Mouse (Mus musculus): ENCODE measurements around the gene Pten. TPM values are rescaled to one million over a fixed set of nuclear protein-coding genes. Genes with fewer than 3 reads are reported as not detected.
"Not testable (repeated sequence)": the region's sequence is repeated elsewhere in the genome, so short reads cannot be mapped to it uniquely, and the experiment has no call there.

Gene Pten
- polyA plus RNA-seq, 1 experiment from 2014 or later, result 13.2 TPM

DNA sequence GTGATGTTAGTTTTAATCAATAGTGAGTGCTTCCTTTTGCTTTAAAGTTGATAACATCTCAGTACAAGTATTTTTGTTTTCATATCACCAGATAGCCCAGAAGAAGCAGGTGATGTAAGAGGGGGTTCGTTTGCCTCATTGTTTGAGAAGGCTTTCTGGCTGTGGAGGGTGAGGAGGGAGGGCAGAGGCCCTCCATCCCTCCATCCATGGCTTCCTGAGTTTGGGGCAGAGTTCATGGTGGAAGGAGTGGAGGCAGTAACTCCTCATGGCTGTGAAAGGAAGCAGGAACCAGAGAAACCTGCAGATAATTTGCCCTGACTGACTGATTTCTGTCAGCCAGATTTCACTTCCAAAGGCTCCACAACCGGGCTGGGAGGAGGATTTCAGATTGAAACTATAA, 21.1 kb downstream of the Pten start:
- H3K9ac ChIP-seq (ENCODE audit: low read depth, low read length), result 0 out of 2 replicates have a peak overlapping the region, but pooled peaks have one; percentile 22
- 33% methylated on average over 2 of the region's 2 CpGs for WGBS
- TF ChIP-seq CTCF (IDR thresholded peaks at IDR 0.05; ENCODE audit: low read depth), result no peak
- H3K9me3 ChIP-seq (ENCODE audit: control insufficient read depth), result no peaks in the 10 kb centered on the region
- H3K4me2 ChIP-seq (replicated peaks; ENCODE audit: low read depth), result no peak overlapping the region
- 0 out of 2 replicates have a peak, but pooled peaks cover 4% of the 10 kb centered on the region for H3K4me1 ChIP-seq (replicated peaks; ENCODE audit: control insufficient read depth, insufficient read depth, low read length)
- no peak overlapping the region for H3K4me3 ChIP-seq (ENCODE audit: low read depth, low read length)
- H3K36me3 ChIP-seq (ENCODE audit: control insufficient read depth, insufficient read depth), result 0 out of 2 replicates have a peak, but pooled peaks cover 3% of the 10 kb centered on the region
- H3K27ac ChIP-seq (ENCODE audit: low read depth, low read length), result no peak overlapping the region
- no peaks in the 10 kb centered on the region for H3K27me3 ChIP-seq (replicated peaks; ENCODE audit: control insufficient read depth, insufficient read depth, low read length)
- ATAC-seq, result no peak

DNA sequence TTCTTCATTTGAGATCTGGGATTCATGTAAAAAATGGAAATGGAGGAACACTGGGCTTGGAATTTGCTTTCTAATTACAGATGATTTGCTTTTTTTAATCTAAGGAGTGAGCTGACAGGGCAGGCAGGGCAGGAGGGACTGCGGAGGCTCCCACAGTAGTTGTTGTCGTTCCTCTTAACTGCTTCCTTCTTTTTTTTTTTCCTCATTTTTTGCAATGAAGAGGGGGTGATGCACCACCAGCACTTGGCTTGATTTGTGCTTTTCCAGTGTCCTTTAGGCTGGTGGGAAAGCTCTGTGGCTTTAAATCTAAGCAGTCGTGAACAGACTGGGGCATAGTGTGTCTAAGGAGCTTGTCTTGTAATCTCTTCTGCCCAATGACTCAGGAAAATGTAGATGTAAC, 21.8 kb downstream of the Pten start:
- H3K27me3 ChIP-seq (replicated peaks; ENCODE audit: control insufficient read depth, insufficient read depth, low read length), result no peaks in the 10 kb centered on the region
- H3K9me3 ChIP-seq (ENCODE audit: control insufficient read depth), result no peaks in the 10 kb centered on the region
- H3K36me3 ChIP-seq (ENCODE audit: control insufficient read depth, insufficient read depth), result 0 out of 2 replicates have a peak, but pooled peaks cover 3% of the 10 kb centered on the region
- TF ChIP-seq CTCF (IDR thresholded peaks at IDR 0.05; ENCODE audit: low read depth), result no peak
- 0 out of 2 replicates have a peak, but pooled peaks cover 4% of the 10 kb centered on the region for H3K4me1 ChIP-seq (replicated peaks; ENCODE audit: control insufficient read depth, insufficient read depth, low read length)
- no peak overlapping the region for H3K4me3 ChIP-seq (ENCODE audit: low read depth, low read length)
- 55% methylated on average over 3 of the region's 3 CpGs for WGBS
- H3K27ac ChIP-seq (ENCODE audit: low read depth, low read length), result no peak overlapping the region
- no peak overlapping the region for H3K4me2 ChIP-seq (replicated peaks; ENCODE audit: low read depth)
- ATAC-seq, result no peak
- no peak overlapping the region for H3K9ac ChIP-seq (ENCODE audit: low read depth, low read length)

DNA sequence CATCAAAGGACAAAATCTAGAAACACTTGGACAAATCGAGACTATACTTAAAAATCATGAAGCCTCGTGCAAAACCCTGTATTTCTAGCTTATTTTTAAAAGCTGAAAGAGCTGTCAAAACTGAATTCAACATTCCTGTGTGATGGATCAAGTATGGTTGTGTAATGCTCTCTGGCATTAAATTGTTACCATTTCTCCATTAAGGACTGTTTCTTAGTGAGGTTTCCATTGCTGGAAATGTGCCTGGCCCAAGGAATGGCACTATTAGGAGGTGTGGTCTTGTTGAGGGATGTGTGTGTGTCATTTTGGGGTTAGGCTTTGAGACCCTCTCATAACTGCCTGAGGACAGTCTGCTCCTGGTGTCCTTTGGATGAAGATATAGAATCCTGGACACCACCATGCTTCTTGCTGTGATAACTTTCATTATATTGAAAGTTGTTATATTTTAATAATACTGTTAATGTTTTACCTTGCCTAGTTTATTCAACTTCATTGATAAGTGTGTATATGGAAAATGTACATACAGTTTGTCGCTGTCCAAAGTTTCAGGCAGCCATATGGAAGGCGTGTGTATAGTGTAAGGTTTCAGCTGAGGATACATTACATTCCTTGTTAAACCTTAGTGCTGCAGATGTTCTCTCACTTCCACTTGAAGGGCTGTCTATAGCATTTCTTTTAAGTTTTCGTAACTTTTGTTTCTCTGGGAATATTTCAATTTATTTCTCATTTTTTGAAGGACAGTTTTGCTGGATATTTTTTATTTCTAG, 24.2 kb downstream of the Pten start:
- no peak for TF ChIP-seq CTCF (IDR thresholded peaks at IDR 0.05; ENCODE audit: low read depth)
- H3K36me3 ChIP-seq (ENCODE audit: control insufficient read depth, insufficient read depth), result 0 out of 2 replicates have a peak, but pooled peaks cover 3% of the 10 kb centered on the region
- H3K27me3 ChIP-seq (replicated peaks; ENCODE audit: control insufficient read depth, insufficient read depth, low read length), result no peaks in the 10 kb centered on the region
- no peak overlapping the region for H3K4me3 ChIP-seq (ENCODE audit: low read depth, low read length)
- 74% methylated on average over 5 of the region's 5 CpGs for WGBS
- no peak overlapping the region for H3K27ac ChIP-seq (ENCODE audit: low read depth, low read length)
- no peaks in the 10 kb centered on the region for H3K9me3 ChIP-seq (ENCODE audit: control insufficient read depth)
- no peak for ATAC-seq
- H3K9ac ChIP-seq (ENCODE audit: low read depth, low read length), result no peak overlapping the region
- H3K4me1 ChIP-seq (replicated peaks; ENCODE audit: control insufficient read depth, insufficient read depth, low read length), result peaks cover 4% of the 10 kb centered on the region; the same call in 1 of the 2 replicates
- no peak overlapping the region for H3K4me2 ChIP-seq (replicated peaks; ENCODE audit: low read depth)

DNA sequence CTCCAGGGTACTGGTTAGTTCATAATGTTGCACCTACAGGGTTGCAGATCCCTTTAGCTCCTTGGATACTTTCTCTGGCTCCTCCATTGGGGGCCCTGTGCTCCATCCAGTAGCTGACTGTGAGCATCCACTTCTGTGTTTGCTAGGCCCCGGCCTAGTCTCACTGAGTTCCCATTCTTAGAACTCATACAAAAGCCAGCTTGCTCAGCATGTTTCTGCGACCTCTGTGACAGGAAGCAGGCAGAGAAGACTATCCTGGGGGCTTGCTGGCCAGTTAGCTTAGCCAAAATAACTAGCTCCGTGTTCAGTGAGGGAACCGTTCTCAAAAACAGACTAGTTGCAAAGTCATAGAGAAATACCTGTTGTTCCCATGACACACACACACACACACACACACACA, 30.1 kb downstream of the Pten start:
- 42% methylated on average over 4 of the region's 4 CpGs for WGBS
- not testable (repeated sequence) for H3K27ac ChIP-seq (ENCODE audit: low read depth, low read length); H3K27me3 ChIP-seq (replicated peaks; ENCODE audit: control insufficient read depth, insufficient read depth, low read length); H3K4me2 ChIP-seq (replicated peaks; ENCODE audit: low read depth); H3K9ac ChIP-seq (ENCODE audit: low read depth, low read length); H3K4me3 ChIP-seq (ENCODE audit: low read depth, low read length); ATAC-seq; H3K9me3 ChIP-seq (ENCODE audit: control insufficient read depth); H3K36me3 ChIP-seq (ENCODE audit: control insufficient read depth, insufficient read depth)
- H3K4me1 ChIP-seq (replicated peaks; ENCODE audit: control insufficient read depth, insufficient read depth, low read length), result peaks cover 11% of the 10 kb centered on the region; the same call in 1 of the 2 replicates

DNA sequence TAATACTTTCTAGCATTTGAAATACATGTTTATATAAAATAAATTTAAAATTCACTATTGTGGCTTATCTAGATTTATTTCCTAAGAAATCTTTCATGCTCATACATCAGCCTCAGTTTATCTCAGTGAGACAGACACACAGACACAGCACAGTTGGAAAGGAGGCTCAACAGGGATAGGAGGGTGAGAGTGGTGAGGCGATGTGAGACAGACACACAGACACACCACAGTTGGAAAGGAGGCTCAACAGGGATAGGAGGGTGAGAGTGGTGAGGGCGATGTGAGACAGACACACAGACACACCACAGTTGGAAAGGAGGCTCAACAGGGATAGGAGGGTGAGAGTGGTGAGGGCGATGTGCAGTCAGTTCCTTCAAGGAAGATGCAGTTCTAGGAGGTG, 30.7 kb downstream of the Pten start:
- H3K36me3 ChIP-seq (ENCODE audit: control insufficient read depth, insufficient read depth); H3K9me3 ChIP-seq (ENCODE audit: control insufficient read depth); H3K4me2 ChIP-seq (replicated peaks; ENCODE audit: low read depth); ATAC-seq; H3K9ac ChIP-seq (ENCODE audit: low read depth, low read length); H3K27me3 ChIP-seq (replicated peaks; ENCODE audit: control insufficient read depth, insufficient read depth, low read length); H3K27ac ChIP-seq (ENCODE audit: low read depth, low read length); H3K4me3 ChIP-seq (ENCODE audit: low read depth, low read length): not testable (repeated sequence)
- H3K4me1 ChIP-seq (replicated peaks; ENCODE audit: control insufficient read depth, insufficient read depth, low read length), result peaks cover 11% of the 10 kb centered on the region; the same call in 1 of the 2 replicates
- 84% methylated on average over 3 of the region's 3 CpGs for WGBS

DNA sequence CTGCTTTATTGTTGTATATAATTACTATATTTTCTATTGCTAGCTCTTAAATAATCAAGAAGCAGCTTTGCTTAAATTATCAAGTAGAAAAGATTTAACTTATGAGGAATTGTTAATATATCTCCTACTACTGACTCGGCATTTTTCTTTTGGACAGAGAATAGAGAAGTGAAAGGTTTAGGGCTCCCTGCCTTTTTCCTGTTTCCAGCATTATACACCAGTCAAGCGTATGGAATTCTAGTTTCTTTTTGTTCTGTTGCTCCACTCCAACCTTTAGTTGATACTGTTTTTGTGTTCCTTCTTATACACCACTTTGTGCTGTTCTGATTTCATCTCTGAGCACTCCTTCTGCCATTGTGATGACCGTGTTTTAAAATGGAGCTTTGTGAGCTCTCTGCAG, 32.2 kb downstream of the Pten start:
- TF ChIP-seq CTCF (IDR thresholded peaks at IDR 0.05; ENCODE audit: low read depth), result no peak
- Histone ChIP-seq H3K9me3 (ENCODE audit: control insufficient read depth) (no peaks in the 10 kb centered on the region), H3K27ac (ENCODE audit: low read depth, low read length) (no peak overlapping the region), H3K9ac (ENCODE audit: low read depth, low read length) (no peak overlapping the region), H3K4me2 (replicated peaks; ENCODE audit: low read depth) (no peak overlapping the region), H3K4me1 (replicated peaks; ENCODE audit: control insufficient read depth, insufficient read depth, low read length) (peaks cover 11% of the 10 kb centered on the region; the same call in 1 of the 2 replicates), H3K36me3 (ENCODE audit: control insufficient read depth, insufficient read depth) (no peaks in the 10 kb centered on the region), H3K4me3 (ENCODE audit: low read depth, low read length) (no peak overlapping the region), H3K27me3 (replicated peaks; ENCODE audit: control insufficient read depth, insufficient read depth, low read length) (no peaks in the 10 kb centered on the region)
- WGBS, result 56% methylated on average over 3 of the region's 3 CpGs
- no peak for ATAC-seq

All from intestine, postnatal 0 days (tissue).